Mouse (Mus musculus): ENCODE data around the gene Ier5. TPM values are rescaled to one million over a fixed set of nuclear protein-coding genes. Genes with fewer than 3 reads are reported as not detected.

The Ier5 gene
- total and polyA plus RNA-seq, 3 experiments = 7.2 to 7.4 TPM; not detected in 1

- Histone ChIP-seq H3K9me3 (replicated peaks; ENCODE audit: insufficient read depth, low read length) (no peaks in the 10 kb centered on the region), H3K79me2 (ENCODE audit: control insufficient read depth, insufficient read depth, low read length, poor library complexity) (no peaks in the 10 kb centered on the region), H3K36me3 (ENCODE audit: control insufficient read depth in 1 of 2, insufficient read depth in 2 of 2, low read length in 2 of 2) (no peaks in the 10 kb centered on the region), H3K27me3 (ENCODE audit: control insufficient read depth in 1 of 2, insufficient read depth in 2 of 2, low read length in 2 of 2) (no peaks in the 10 kb centered on the region; a peak in 1 of 4 replicates), H3K4me1 (ENCODE audit: control insufficient read depth in 1 of 2, insufficient read depth in 2 of 2, low read length in 2 of 2) (no peaks in the 10 kb centered on the region), H3K9ac (ENCODE audit: control insufficient read depth, low read depth, low read length, poor library complexity, severe bottlenecking) (no peak overlapping the region), H3K4me3 (ENCODE audit: control insufficient read depth in 1 of 2, insufficient read depth in 1 of 2, low read depth in 2 of 2, low read length in 2 of 2) (no peak overlapping the region), H3K27ac (ENCODE audit: control insufficient read depth, low read depth, low read length) (no peak overlapping the region)
- TF ChIP-seq RCOR1 (IDR thresholded peaks at IDR 0.05; ENCODE audit: low read depth, low read length) = peak; percentile 69; the same call in 1 of the 2 replicates
- 0 out of 4 replicates have a peak, but pooled peaks of 1 of the 2 experiments have one; percentile 11 for TF ChIP-seq EP300 (IDR thresholded peaks at IDR 0.05; ENCODE audit: low read depth in 1 of 2, low read length in 2 of 2)
- no peak for TF ChIP-seq ELF1 (IDR thresholded peaks at IDR 0.05; ENCODE audit: low read depth, low read length)
- TF ChIP-seq MYC (IDR thresholded peaks at IDR 0.05; ENCODE audit: low read depth, low read length) = no peak
- TF ChIP-seq MXI1 (IDR thresholded peaks at IDR 0.05; ENCODE audit: low read depth, low read length) = no peak
- TF ChIP-seq GATA1 (IDR thresholded peaks at IDR 0.05; ENCODE audit: low read depth, low read length) = peak; percentile 41; the same call in 1 of the 2 replicates
- no peak for TF ChIP-seq MAFK (IDR thresholded peaks at IDR 0.05; ENCODE audit: borderline replicate concordance, low read depth, low read length)
- no peak for TF ChIP-seq ZNF384 (IDR thresholded peaks at IDR 0.05; ENCODE audit: low read depth, low read length)
- DNase-seq (ENCODE audit: low read depth, low spot score) = no peak
These were observed 20.3 kb upstream of the Ier5 start for GRCm38 (mm10) chr1:155119719-155120118.

GRCm38 (mm10) chr1:155113946-155114345 is 14.5 kb upstream of the Ier5 start:
- no peaks in the 10 kb centered on the region for H3K4me1 ChIP-seq (ENCODE audit: control insufficient read depth in 1 of 2, insufficient read depth in 2 of 2, low read length in 2 of 2)
- no peaks in the 10 kb centered on the region; a peak in 2 of 4 replicates for H3K27me3 ChIP-seq (ENCODE audit: control insufficient read depth in 1 of 2, insufficient read depth in 2 of 2, low read length in 2 of 2)
- no peak for TF ChIP-seq TCF12 (IDR thresholded peaks at IDR 0.05; ENCODE audit: low read depth, low read length)
- TF ChIP-seq ZNF384 (IDR thresholded peaks at IDR 0.05; ENCODE audit: low read depth, low read length) = no peak
- TF ChIP-seq GATA1 (IDR thresholded peaks at IDR 0.05; ENCODE audit: low read depth, low read length) = no peak
- TF ChIP-seq E2F4 (IDR thresholded peaks at IDR 0.05; ENCODE audit: borderline replicate concordance, low read depth, low read length) = no peak
- no peak for TF ChIP-seq KAT2A (conservative IDR thresholded peaks at IDR 0.05; ENCODE audit: low read depth, low read length)
- no peak overlapping the region for H3K9ac ChIP-seq (ENCODE audit: control insufficient read depth, low read depth, low read length, poor library complexity, severe bottlenecking)
- no peak overlapping the region for H3K27ac ChIP-seq (ENCODE audit: control insufficient read depth, low read depth, low read length)
- no peaks in the 10 kb centered on the region for H3K36me3 ChIP-seq (ENCODE audit: control insufficient read depth in 1 of 2, insufficient read depth in 2 of 2, low read length in 2 of 2)
- H3K79me2 ChIP-seq (ENCODE audit: control insufficient read depth, insufficient read depth, low read length, poor library complexity) = no peaks in the 10 kb centered on the region
- no peak overlapping the region for H3K4me3 ChIP-seq (ENCODE audit: control insufficient read depth in 1 of 2, insufficient read depth in 1 of 2, low read depth in 2 of 2, low read length in 2 of 2)
- no peaks in the 10 kb centered on the region for H3K9me3 ChIP-seq (replicated peaks; ENCODE audit: insufficient read depth, low read length)
- no peak for DNase-seq (ENCODE audit: low read depth, low spot score)

GRCm38 (mm10) chr1:155112875-155113274 is 13.4 kb upstream of the Ier5 start:
- H3K27me3 ChIP-seq (ENCODE audit: control insufficient read depth in 1 of 2, insufficient read depth in 2 of 2, low read length in 2 of 2) = no peaks in the 10 kb centered on the region; a peak in 1 of 4 replicates
- H3K4me1 ChIP-seq (ENCODE audit: control insufficient read depth in 1 of 2, insufficient read depth in 2 of 2, low read length in 2 of 2) = peaks cover 0 to 5% of the 10 kb centered on the region in 2 experiments; a peak in 1 of 4 replicates
- H3K27ac ChIP-seq (ENCODE audit: control insufficient read depth, low read depth, low read length) = no peak overlapping the region
- H3K36me3 ChIP-seq (ENCODE audit: control insufficient read depth in 1 of 2, insufficient read depth in 2 of 2, low read length in 2 of 2) = peaks cover 0 to 3% of the 10 kb centered on the region in 2 experiments; a peak in 2 of 4 replicates
- DNase-seq (ENCODE audit: low read depth, low spot score) = no peak
- H3K9me3 ChIP-seq (replicated peaks; ENCODE audit: insufficient read depth, low read length) = no peaks in the 10 kb centered on the region
- H3K4me3 ChIP-seq (ENCODE audit: control insufficient read depth in 1 of 2, insufficient read depth in 1 of 2, low read depth in 2 of 2, low read length in 2 of 2) = no peak overlapping the region
- TF ChIP-seq POLR2AphosphoS5 (IDR thresholded peaks at IDR 0.05; ENCODE audit: borderline replicate concordance, low read depth, low read length) (peak; percentile 58; the same call in 1 of the 2 replicates), SIN3A (IDR thresholded peaks at IDR 0.05; ENCODE audit: low read length) (no peak), GATA1 (IDR thresholded peaks at IDR 0.05; ENCODE audit: low read depth, low read length) (no peak), KAT2A (conservative IDR thresholded peaks at IDR 0.05; ENCODE audit: low read depth, low read length) (no peak)
- no peak overlapping the region for H3K9ac ChIP-seq (ENCODE audit: control insufficient read depth, low read depth, low read length, poor library complexity, severe bottlenecking)
- no peaks in the 10 kb centered on the region for H3K79me2 ChIP-seq (ENCODE audit: control insufficient read depth, insufficient read depth, low read length, poor library complexity)

Measured in MEL (cell line).